Mouse (Mus musculus) granulocyte monocyte progenitor cell, adult 5-6 weeks (primary cell): ENCODE data around the gene Spib. TPM values are rescaled to one million over a fixed set of nuclear protein-coding genes. Genes with fewer than 3 reads are reported as not detected.

ENCODE experiments used
- ATAC-seq: replicated peaks from 2 replicates; pipeline ENCODE4 v1.8.0; 2016; ENCODE audit warnings: mild to moderate bottlenecking, moderate TSS enrichment, inconsistent platforms; ENCODE audit not compliant: poor library complexity, severe bottlenecking
- total RNA-seq, 2 experiments: library from RNA; stranded (forward) in 1 of 2; stranded (reverse) in 1 of 2; fragments of 200-712, 200-1000 nt in 1 of 2; fragments of >200 nt in 1 of 2; fragmentation: Nextera tagmentation in 1 of 2; gene quantifications; 2 replicates each; pipeline ENCODE4 v1.2.3; 2014 to 2017

Gene Spib
- total RNA-seq, 2 experiments from 2014 or later, result not detected

GRCm38 (mm10) chr7:44491391-44491790, 40.5 kb downstream of the Spib start:
- no peak for ATAC-seq

- no peak for ATAC-seq
Observed at GRCm38 (mm10) chr7:44490281-44490680, 41.6 kb downstream of the Spib start.

GRCm38 (mm10) chr7:44488545-44488944, 43.3 kb downstream of the Spib start:
- no peak for ATAC-seq

GRCm38 (mm10) chr7:44487936-44488335, 43.9 kb downstream of the Spib start:
- ATAC-seq, result no peak

- no peak for ATAC-seq
Observed at GRCm38 (mm10) chr7:44486927-44487575, 44.8 kb downstream of the Spib start.

- ATAC-seq, result no peak
Observed at GRCm38 (mm10) chr7:44485572-44486195, 46.2 kb downstream of the Spib start.

GRCm38 (mm10) chr7:44484841-44485571, 46.9 kb downstream of the Spib start:
- peak; percentile 90 for ATAC-seq

GRCm38 (mm10) chr7:44484109-44484508, 47.8 kb downstream of the Spib start:
- ATAC-seq, result no peak

- no peak for ATAC-seq
Observed at GRCm38 (mm10) chr7:44482836-44483435, 48.9 kb downstream of the Spib start.

Other genes with a start within 250 kb of the Spib start
- 2.5 and 3.7 TPM in 2 replicates for gene Clec11a, start 225.2 kb downstream of the Spib start, total RNA-seq (2014; fragmentation: Nextera tagmentation)
- gene Clec11a, start 225.2 kb downstream of the Spib start, total RNA-seq (2017), result 4.4 and 4.8 TPM in 2 replicates
- gene Shank1, start 221.8 kb downstream of the Spib start, total RNA-seq (2014; fragmentation: Nextera tagmentation), result not detected in 2 replicates
- not detected in 2 replicates for gene Shank1, start 221.8 kb downstream of the Spib start, total RNA-seq (2017)
- 1.1 TPM in 1 of 2 replicates, not detected in the other for gene Syt3, start 148.0 kb downstream of the Spib start, total RNA-seq (2014; fragmentation: Nextera tagmentation)
- gene Syt3, start 148.0 kb downstream of the Spib start, total RNA-seq (2017), result 0.15 TPM in 1 of 2 replicates, not detected in the other
- 4.1 TPM in 1 of 2 replicates, not detected in the other for gene 1700008O03Rik, start 146.3 kb downstream of the Spib start, total RNA-seq (2014; fragmentation: Nextera tagmentation)
- 1.8 and 2.4 TPM in 2 replicates for gene 1700008O03Rik, start 146.3 kb downstream of the Spib start, total RNA-seq (2017)
- not detected in 2 replicates for gene Lrrc4b, start 103.1 kb downstream of the Spib start, total RNA-seq (2014; fragmentation: Nextera tagmentation)
- not detected in 2 replicates for gene Lrrc4b, start 103.1 kb downstream of the Spib start, total RNA-seq (2017)
- not detected in 2 replicates for gene Aspdh, start 66.7 kb downstream of the Spib start, total RNA-seq (2014; fragmentation: Nextera tagmentation)
- not detected in 2 replicates for gene Aspdh, start 66.7 kb downstream of the Spib start, total RNA-seq (2017)
- gene Josd2, start 64.1 kb downstream of the Spib start, total RNA-seq (2014; fragmentation: Nextera tagmentation), result 26.4 and 62.3 TPM in 2 replicates
- 15.9 and 31.2 TPM in 2 replicates for gene Josd2, start 64.1 kb downstream of the Spib start, total RNA-seq (2017)
- gene Emc10, start 35.5 kb downstream of the Spib start, total RNA-seq (2014; fragmentation: Nextera tagmentation), result 63.1 and 126 TPM in 2 replicates
- 33.7 and 42.0 TPM in 2 replicates for gene Emc10, start 35.5 kb downstream of the Spib start, total RNA-seq (2017)
- gene Fam71e1, start 35.5 kb downstream of the Spib start, total RNA-seq (2014; fragmentation: Nextera tagmentation), result 12.3 TPM in 1 of 2 replicates, not detected in the other
- gene Fam71e1, start 35.5 kb downstream of the Spib start, total RNA-seq (2017), result 0.67 and 3.0 TPM in 2 replicates
- gene Mybpc2, start 7.4 kb downstream of the Spib start, total RNA-seq (2014; fragmentation: Nextera tagmentation), result not detected in 2 replicates
- gene Mybpc2, start 7.4 kb downstream of the Spib start, total RNA-seq (2017), result not detected in 2 replicates
- gene Pold1, start 16.8 kb upstream of the Spib start, total RNA-seq (2014; fragmentation: Nextera tagmentation), result 102 and 131 TPM in 2 replicates
- gene Pold1, start 16.8 kb upstream of the Spib start, total RNA-seq (2017), result 63.4 and 70.2 TPM in 2 replicates
- gene Nr1h2, start 21.9 kb upstream of the Spib start, total RNA-seq (2014; fragmentation: Nextera tagmentation), result 56.8 and 63.3 TPM in 2 replicates
- 21.5 and 34.6 TPM in 2 replicates for gene Nr1h2, start 21.9 kb upstream of the Spib start, total RNA-seq (2017)
- gene Napsa, start 40.3 kb upstream of the Spib start, total RNA-seq (2014; fragmentation: Nextera tagmentation), result 258 and 328 TPM in 2 replicates
- 107 and 112 TPM in 2 replicates for gene Napsa, start 40.3 kb upstream of the Spib start, total RNA-seq (2017)
- 0.36 and 0.92 TPM in 2 replicates for gene Kcnc3, start 58.6 kb upstream of the Spib start, total RNA-seq (2014; fragmentation: Nextera tagmentation)
- 0.05 TPM in 1 of 2 replicates, not detected in the other for gene Kcnc3, start 58.6 kb upstream of the Spib start, total RNA-seq (2017)
- not detected in 2 replicates for gene Myh14, start 138.8 kb upstream of the Spib start, total RNA-seq (2014; fragmentation: Nextera tagmentation)
- not detected in 2 replicates for gene Myh14, start 138.8 kb upstream of the Spib start, total RNA-seq (2017)
- not detected in 2 replicates for gene Izumo2, start 176.7 kb upstream of the Spib start, total RNA-seq (2014; fragmentation: Nextera tagmentation)
- gene Izumo2, start 176.7 kb upstream of the Spib start, total RNA-seq (2017), result not detected in 2 replicates
- 45.0 and 52.3 TPM in 2 replicates for gene Vrk3, start 216.3 kb upstream of the Spib start, total RNA-seq (2014; fragmentation: Nextera tagmentation)
- 27.4 and 34.8 TPM in 2 replicates for gene Vrk3, start 216.3 kb upstream of the Spib start, total RNA-seq (2017)
- 1.6 and 6.2 TPM in 2 replicates for gene Zfp473, start 219.0 kb upstream of the Spib start, total RNA-seq (2014; fragmentation: Nextera tagmentation)
- 2.0 and 2.2 TPM in 2 replicates for gene Zfp473, start 219.0 kb upstream of the Spib start, total RNA-seq (2017)